In genomic region chr1:180641137-180641517, GRCm38 (mm10) we compare ENCODE assay signal across 8 mouse cellular contexts. TPM values are rescaled to one million over a fixed set of nuclear protein-coding genes. Genes with fewer than 3 reads are reported as not detected.
DNase-seq lines count a peak whose midpoint lies in the region; ATAC-seq and TF ChIP-seq lines count a peak whose summit lies in the region.

Lin9 (plus strand) TSS chr1:180641150.

- TF ChIP-seq POLR2A in brain, embryonic 14.5 days (IDR thresholded peaks at IDR 0.05; ENCODE audit: borderline replicate concordance, extremely low read depth, insufficient read depth, insufficient read length, poor library complexity, severe bottlenecking): peak; percentile 58; the same call in 1 of the 2 replicates

- DNase-seq in brain, embryonic 14.5 days (ENCODE audit: low read depth): peak; percentile 96
- DNase-seq in kidney, postnatal 10 days: peak; percentile 95
- peak; percentile 79 to 83 for DNase-seq in natural killer cell, adult 2 months (ENCODE audit: low spot score in 2 of 2)

- peak within 1 kb of the TSS; percentile 96 for H3ac ChIP-seq in C2C12 (ENCODE audit: control insufficient read depth, insufficient read length, low read depth)

- H3K9ac ChIP-seq in heart, embryonic 13.5 days: peak within 1 kb of the TSS; percentile 97
- H3K9ac ChIP-seq in liver, embryonic 12.5 days: peak within 1 kb of the TSS; percentile 99
- H3K9ac ChIP-seq in stomach, embryonic 15.5 days: peak within 1 kb of the TSS; percentile 79

- H3K27me3 ChIP-seq in C2C12 (ENCODE audit: control insufficient read depth, insufficient read depth, insufficient read length): no peaks in the 10 kb centered on the region
- H3K27me3 ChIP-seq in erythroblast, embryonic 14.5 days (ENCODE audit: control insufficient read depth): no peaks in the 10 kb centered on the region
- no peaks in the 10 kb centered on the region for H3K27me3 ChIP-seq in heart, embryonic 13.5 days (replicated peaks)
- no peaks in the 10 kb centered on the region for H3K27me3 ChIP-seq in liver, embryonic 12.5 days (replicated peaks)
- no peaks in the 10 kb centered on the region for H3K27me3 ChIP-seq in stomach, embryonic 15.5 days (replicated peaks)

- WGBS in heart, embryonic 13.5 days: under 1% methylated on average over 46 of the region's 47 CpGs
- under 1% methylated on average over 37 of the region's 47 CpGs for WGBS in liver, embryonic 12.5 days (ENCODE audit: insufficient replicate concordance)
- 1% methylated on average over 29 of the region's 47 CpGs for WGBS in stomach, embryonic 15.5 days

- H3K36me3 ChIP-seq in C2C12 (ENCODE audit: control insufficient read depth, insufficient read depth): peaks cover 9% of the 10 kb centered on the region
- H3K36me3 ChIP-seq in erythroblast, embryonic 14.5 days (ENCODE audit: control insufficient read depth): peaks cover 24% of the 10 kb centered on the region
- H3K36me3 ChIP-seq in heart, embryonic 13.5 days: peaks cover 6% of the 10 kb centered on the region; the same call in 1 of the 2 replicates
- peaks cover 7% of the 10 kb centered on the region for H3K36me3 ChIP-seq in liver, embryonic 12.5 days
- H3K36me3 ChIP-seq in stomach, embryonic 15.5 days: no peaks in the 10 kb centered on the region

- H3K27ac ChIP-seq in heart, embryonic 13.5 days (replicated peaks): peak within 1 kb of the TSS; percentile 92
- peak within 1 kb of the TSS; percentile 91 for H3K27ac ChIP-seq in liver, embryonic 12.5 days
- H3K27ac ChIP-seq in stomach, embryonic 15.5 days: peak within 1 kb of the TSS; percentile 87

- H3K4me2 ChIP-seq in heart, embryonic 13.5 days: peak within 1 kb of the TSS; percentile 83
- H3K4me2 ChIP-seq in liver, embryonic 12.5 days: peak within 1 kb of the TSS; percentile 84
- peak within 1 kb of the TSS; percentile 63 for H3K4me2 ChIP-seq in stomach, embryonic 15.5 days

- no peak for TF ChIP-seq CTCF in C2C12 (IDR thresholded peaks at IDR 0.05; ENCODE audit: control insufficient read depth, insufficient read depth, insufficient read length)
- TF ChIP-seq CTCF in brain, embryonic 14.5 days (IDR thresholded peaks at IDR 0.05; ENCODE audit: borderline replicate concordance, extremely low read depth, insufficient read depth, insufficient read length): no peak

- peak within 1 kb of the TSS; percentile 79 for H3K4me3 ChIP-seq in C2C12 (ENCODE audit: insufficient read depth, poor library complexity, severe bottlenecking)
- peak within 1 kb of the TSS; percentile 79 for H3K4me3 ChIP-seq in erythroblast, embryonic 14.5 days (replicated peaks)
- H3K4me3 ChIP-seq in heart, embryonic 13.5 days: peak within 1 kb of the TSS; percentile 81
- peak within 1 kb of the TSS; percentile 94 for H3K4me3 ChIP-seq in liver, embryonic 12.5 days
- H3K4me3 ChIP-seq in stomach, embryonic 15.5 days (replicated peaks): peak within 1 kb of the TSS; percentile 71

- H3K79me2 ChIP-seq in C2C12 (ENCODE audit: control insufficient read depth, insufficient read depth): peaks cover 62% of the 10 kb centered on the region

- no peaks in the 10 kb centered on the region for H3K9me3 ChIP-seq in erythroblast, embryonic 14.5 days (ENCODE audit: control insufficient read depth, low read length)
- H3K9me3 ChIP-seq in heart, embryonic 13.5 days: no peaks in the 10 kb centered on the region
- no peaks in the 10 kb centered on the region for H3K9me3 ChIP-seq in liver, embryonic 12.5 days (replicated peaks)
- H3K9me3 ChIP-seq in stomach, embryonic 15.5 days: no peaks in the 10 kb centered on the region

- peaks cover 45% of the 10 kb centered on the region for H3K4me1 ChIP-seq in erythroblast, embryonic 14.5 days (ENCODE audit: control insufficient read depth)
- H3K4me1 ChIP-seq in heart, embryonic 13.5 days: peaks cover 30% of the 10 kb centered on the region
- H3K4me1 ChIP-seq in liver, embryonic 12.5 days: peaks cover 37% of the 10 kb centered on the region
- peaks cover 12% of the 10 kb centered on the region for H3K4me1 ChIP-seq in stomach, embryonic 15.5 days

- H3K79me3 ChIP-seq in C2C12 (ENCODE audit: low read depth): peaks cover 42% of the 10 kb centered on the region

- ATAC-seq in heart, embryonic 13.5 days (ENCODE audit: extremely low read depth, insufficient number of reproducible peaks, low FRiP score, low TSS enrichment): peak; percentile 83
- peak; percentile 91 for ATAC-seq in liver, embryonic 12.5 days
- peak; percentile 91 for ATAC-seq in stomach, embryonic 15.5 days (ENCODE audit: insufficient read depth, low FRiP score, low read depth)

TF ChIP-seq in C2C12, 6 proteins besides CTCF, POLR2A, EP300 and RAD21:
- TF ChIP-seq FOSL1 (IDR thresholded peaks at IDR 0.05; ENCODE audit: insufficient read depth, low read length, poor library complexity, severe bottlenecking) (no peak), MAX (IDR thresholded peaks at IDR 0.05) (peak; percentile 31)

RNA-seq across cellular contexts. Expression of gene Lin9, which starts in this region (rescaled TPM):
- polyA plus RNA-seq in C2C12 (2012; fragmentation: generic; extraction: Trizol): 4.5 TPM
- 10.2 and 13.9 TPM in 2 replicates for polyA plus RNA-seq in brain, embryonic 14.5 days (2012; rRNA removed)
- polyA plus RNA-seq in erythroblast, embryonic 14.5 days (2012): 0.18 and 0.36 TPM in 2 replicates
- polyA plus RNA-seq in heart, embryonic 13.5 days (2015; fragmentation: Nextera tagmentation; extraction: Ambion mirVana): 12.1 and 14.4 TPM in 2 replicates
- 17.5 and 18.9 TPM in 2 replicates for polyA plus RNA-seq in liver, embryonic 12.5 days (2016; fragmentation: Nextera tagmentation; extraction: Ambion mirVana)
- polyA plus RNA-seq in stomach, embryonic 15.5 days (2015; fragmentation: Nextera tagmentation; extraction: Ambion mirVana): 15.9 and 18.0 TPM in 2 replicates

Comparison
In these comparisons a context has a peak if more than half of its experiments do, and no peak if none do; other contexts are left out.
1. Peak in every context shown above with its lines: DNase-seq, ATAC-seq, H3K4me3 ChIP-seq and H3K27ac ChIP-seq.